Mouse (Mus musculus): ENCODE data around the gene Gcnt2.
"Not testable (repeated sequence)": the region's sequence is repeated elsewhere in the genome, so short reads cannot be mapped to it uniquely, and the experiment has no call there.

Gcnt2 gene

DNA sequence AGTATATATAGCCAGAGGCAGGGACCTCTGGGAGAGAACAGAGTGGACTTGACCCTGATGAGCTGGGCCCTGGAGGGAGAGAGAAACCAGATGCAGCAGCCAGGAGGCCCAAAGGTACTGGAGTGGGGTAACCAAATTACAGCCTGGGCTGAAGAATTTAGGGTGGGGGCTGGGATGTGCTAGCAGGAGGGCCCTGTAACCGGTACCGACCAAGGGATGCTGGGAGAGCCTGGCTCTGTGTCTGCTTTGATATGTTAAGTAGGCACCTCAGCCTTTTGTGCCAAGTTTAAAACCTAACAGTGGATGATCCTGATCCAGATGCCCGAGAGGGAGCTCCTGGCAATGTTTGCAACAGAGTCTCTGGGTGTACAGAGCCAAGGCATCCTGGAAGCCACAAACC lies 84.8 kb downstream of the Gcnt2 start:
- no peak for DNase-seq

DNA sequence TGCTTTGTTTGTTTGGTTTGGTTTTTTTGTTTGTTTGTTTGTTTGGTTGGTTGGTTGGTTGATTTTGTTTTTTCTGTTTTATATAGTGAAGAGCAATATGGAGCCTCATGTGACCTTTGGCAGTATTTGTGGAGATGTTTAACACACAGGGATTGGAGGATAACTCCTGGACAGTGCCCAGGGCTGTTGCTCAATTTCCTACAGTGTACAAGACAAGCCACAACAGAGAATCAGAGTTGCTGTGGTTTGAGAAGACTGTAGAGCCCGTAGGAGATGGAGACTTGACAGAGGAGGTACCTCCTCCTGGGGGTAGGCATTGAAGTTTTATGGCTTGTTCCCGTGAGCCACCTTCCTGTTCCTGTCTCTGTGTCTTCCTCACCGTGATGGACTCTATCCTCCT lies 87.0 kb downstream of the Gcnt2 start:
- DNase-seq, result no peak

DNA sequence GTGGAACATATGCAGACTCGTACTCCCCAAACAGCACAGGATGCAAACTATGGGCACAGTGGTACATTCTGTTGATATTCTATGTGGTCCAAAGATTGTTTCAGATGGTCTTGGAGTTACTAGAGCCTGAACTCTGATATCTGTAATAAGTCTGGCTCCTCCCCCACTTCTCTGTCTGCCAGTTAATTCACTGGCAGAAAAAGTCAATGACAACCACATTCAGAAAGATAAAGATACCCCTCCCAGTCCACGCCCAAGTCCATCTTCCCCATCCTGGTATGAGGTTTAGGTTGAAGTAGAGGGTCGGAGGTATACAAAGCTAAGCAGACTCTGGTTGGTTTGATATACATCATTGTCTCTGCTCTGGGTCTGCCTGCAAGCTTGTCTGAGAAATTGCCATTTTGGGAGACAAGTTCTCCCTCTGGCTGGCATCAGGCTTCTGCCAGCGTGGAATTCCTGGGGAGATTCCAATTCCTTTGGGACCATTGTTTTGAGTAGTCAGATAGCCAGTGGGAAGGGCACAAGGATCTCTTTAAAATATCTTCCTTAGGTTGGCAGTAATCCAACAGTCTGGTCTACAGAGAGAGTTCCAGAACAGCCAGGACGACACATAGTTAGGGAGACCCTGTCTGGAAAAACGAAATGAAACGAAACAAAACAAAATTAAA lies 88.1 kb downstream of the Gcnt2 start:
- DNase-seq, result peak; percentile 3 to 4

DNA sequence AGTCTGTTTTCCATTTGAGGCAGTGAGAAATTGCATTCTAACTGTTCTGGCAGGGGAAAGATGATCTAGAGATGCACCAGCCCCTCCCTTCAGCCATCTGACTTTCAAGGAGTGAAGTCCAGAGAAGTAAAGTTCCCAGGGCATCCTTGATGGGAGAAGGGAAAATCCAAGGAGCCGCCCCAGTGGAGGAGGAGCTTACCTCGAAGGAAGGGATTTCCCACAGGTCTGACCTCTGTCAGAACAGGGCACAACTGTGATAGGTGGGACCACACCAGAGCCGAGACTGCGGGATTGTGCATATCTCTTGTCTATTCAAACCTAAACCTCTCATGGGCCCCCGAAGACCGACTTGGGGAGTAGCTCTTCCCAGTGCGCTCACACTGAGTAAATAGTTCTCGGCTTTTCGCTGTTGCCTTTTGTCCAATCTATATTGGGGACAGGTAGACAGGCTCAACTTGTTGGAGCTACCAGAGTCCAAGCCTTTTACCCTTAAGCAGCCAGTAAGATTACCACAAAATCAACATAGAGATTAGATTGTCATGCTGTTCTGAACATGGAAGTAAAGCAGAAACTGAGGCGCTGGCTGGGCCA lies 91.9 kb downstream of the Gcnt2 start:
- DNase-seq, result no peak

DNA sequence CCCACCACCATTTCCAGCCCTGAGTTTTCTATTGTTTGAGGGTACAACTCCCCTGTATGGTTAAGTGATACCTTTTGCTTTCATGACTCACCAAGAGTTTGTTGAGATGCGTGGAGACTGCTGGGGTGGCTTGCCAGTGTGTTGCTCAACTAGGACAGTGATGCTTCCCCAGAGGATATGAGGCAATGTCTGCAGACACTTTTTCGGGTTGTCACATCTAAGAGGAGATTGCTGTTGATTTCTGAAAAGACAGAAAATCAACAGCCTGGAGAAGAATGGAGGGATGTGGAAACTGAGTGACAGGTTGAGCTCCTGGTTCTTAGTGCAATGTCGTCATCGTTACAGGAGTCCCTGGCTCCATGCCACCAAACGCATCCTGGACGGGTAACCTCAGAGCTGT lies 93.7 kb downstream of the Gcnt2 start:
- peak; percentile 14 to 23 for DNase-seq

DNA sequence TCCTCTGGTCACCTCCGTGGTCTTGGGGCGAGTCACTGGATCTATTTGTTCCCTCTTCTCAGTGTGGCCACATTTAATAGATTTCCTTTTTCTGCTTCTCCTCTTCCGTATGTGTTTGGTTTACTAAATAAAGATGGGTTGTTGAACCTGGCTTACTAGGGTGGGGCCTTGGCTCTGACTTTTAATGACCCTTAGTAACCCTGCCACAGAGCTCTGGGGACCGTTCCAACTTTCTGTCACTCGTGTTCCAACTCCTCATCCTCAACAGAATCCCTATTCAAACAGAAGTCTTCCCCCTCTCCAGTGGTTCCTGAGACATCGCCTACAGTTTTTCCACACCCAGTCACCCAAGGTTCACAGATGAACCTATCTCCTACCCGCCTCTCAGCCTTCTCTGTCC lies 96.2 kb downstream of the Gcnt2 start:
- DNase-seq, result no peak

DNA sequence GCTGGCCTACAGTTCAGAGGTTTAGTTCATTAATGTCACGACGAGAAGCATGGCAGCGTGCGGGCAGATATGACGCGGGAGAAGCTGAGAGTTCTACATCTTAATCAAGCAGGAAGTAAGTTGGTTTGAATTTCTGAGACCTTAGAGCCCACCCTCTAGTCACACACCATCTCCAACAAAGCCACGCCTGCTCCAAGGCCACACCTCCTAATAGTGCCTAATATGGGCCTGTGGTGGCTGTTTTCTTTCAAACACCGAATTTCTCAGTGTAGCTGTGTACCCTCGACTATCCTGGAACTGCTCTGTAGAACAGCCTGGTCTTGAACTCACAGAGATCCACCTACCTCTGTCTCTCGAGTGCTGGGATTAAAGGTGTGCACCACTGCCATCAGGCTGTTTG lies 108.1 kb downstream of the Gcnt2 start:
- no peak for DNase-seq

DNA sequence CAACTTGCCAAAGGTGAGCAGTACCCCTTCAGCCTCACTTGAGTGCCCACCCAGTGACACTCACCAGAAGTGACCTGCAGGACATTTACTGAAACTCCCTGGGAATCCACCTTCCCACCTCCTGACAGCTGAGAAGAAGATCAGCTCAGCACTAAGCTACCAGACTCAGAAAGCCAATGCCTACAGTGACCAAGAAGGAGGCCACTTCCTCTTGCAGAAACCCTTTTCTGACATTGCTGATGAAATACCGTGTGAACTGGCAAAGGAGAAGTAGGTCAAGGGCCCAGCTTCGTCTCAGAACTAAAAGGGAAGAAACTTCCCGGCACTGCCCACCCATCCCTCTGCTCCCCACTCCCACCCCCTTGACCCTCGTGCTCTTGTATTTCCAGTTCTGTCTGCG lies 109.0 kb downstream of the Gcnt2 start:
- DNase-seq, result no peak

DNA sequence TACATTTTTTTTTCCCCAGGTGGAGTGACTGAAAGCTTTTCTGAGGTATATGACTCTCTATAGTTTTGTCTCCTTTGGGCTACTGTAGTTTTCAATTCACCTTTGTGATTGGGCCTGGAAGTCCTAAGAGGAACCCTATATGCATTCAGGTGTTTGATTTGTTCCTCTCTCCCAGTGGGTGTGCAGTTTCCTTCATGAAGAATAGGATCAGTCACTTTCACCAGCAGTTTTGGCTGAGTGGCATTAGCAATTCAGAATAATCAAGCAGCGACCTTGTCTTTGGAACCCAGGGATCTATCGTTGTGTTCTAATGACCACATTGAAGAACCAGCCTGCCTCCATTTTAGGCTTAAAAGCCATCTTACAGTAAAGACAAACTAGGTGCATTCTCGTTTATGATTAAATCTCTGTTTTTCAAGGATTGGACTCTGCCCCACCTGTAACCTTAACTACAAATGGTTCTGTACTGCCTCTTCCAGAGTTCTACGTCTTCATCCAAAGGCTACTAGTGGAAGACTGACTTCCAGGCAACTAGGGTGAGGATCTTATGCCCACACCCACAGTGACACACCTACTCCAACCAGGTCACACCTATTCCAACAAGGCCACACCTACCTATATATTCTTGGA lies 110.3 kb downstream of the Gcnt2 start:
- DNase-seq, result no peak

DNA sequence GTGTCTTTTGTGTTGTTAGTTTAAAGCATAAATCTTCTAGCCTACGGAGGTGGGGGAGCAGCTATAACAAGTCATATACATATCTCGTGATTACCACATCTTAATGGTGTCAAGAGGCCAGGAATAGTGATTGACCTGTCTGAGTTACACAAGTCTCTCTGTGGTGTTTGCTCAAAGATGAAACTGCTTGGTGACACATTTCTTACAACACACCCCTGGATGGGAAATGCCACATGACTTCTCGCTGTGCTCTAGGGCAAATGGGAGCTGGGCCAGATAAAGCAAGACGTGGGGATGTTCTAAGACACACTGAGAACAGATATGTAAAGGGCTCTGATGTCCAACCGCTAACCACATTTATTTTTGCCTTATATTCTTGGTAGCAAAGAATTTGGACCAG lies 111.7 kb downstream of the Gcnt2 start:
- no peak for DNase-seq

DNA sequence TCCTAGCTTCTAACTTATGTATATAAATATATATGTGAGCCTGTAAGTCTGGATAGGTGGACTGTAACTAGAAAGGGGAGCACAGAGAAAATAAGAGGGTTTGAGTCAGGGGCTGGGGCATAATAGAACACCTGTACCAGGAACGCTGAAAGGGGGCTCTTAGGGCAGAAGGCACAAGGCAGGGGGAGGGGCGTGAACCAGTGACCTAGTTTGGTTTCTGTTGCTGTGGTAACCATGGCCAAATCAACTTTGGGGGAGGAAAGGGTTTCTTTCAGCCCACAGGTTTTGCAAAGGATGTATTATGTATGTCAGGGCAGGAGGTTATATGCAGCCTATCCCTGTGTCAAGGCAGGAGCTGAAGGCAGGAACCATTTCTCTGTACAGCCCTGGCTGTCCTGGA lies 112.3 kb downstream of the Gcnt2 start:
- DNase-seq, result no peak

DNA sequence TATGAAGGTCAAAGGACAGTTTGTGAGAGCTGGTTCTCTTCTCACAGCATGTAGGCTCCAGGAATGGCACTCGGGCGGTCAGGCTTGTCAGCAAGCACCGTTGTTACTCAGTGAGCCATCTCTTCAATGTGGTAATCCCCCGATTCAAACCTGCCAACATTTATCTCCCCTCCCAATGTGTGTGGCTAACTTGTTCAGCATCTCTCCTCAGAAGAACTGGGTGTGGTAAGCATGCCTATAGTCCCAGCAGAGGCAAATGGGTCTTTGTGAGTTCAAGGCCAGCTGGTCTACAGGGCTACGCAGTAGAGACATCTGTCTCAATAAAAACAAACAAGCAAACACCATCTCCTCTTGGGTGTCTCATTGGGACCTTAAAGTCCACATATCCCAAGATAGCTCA lies 113.4 kb downstream of the Gcnt2 start:
- no peak for DNase-seq

DNA sequence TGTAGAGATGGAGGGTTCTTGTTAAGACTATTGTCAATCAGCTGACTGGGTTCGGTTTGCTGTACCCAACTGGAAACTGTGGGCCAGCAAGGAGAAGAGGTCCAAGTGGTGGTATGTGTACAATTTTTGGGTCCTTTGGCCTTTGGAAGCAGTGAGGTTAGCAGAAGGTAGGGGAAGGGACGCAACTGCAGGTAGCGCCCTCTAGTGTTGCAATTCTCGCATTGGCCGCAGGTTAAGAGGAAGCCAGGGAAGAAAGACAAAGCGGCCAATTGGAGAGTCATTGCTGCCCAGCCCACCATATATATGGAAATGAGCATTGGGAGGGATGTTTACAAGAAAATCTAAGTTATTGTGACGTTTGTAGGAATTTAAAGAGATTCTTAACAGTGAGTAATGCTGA lies 118.1 kb downstream of the Gcnt2 start:
- DNase-seq, result peak; percentile 54 to 65

DNA sequence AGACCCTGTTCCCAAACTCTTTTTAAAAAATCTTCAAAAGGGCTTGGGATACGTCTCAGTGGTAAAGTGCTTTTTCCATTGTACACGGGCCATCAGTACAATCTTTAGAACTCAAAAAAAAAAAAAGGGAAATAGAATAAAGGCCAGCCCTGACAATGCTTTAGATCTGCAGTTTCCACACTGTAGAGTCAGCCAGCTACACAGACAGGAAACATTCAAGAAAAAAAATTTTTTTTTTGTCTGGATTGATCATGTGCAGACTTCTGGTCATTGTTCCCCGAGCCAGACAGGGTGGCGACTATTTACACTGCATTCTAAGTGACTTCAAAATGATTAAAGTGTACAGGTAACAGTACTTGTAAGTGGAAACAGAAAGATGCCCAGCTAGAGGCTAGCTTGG lies 119.1 kb downstream of the Gcnt2 start:
- DNase-seq, result no peak

DNA sequence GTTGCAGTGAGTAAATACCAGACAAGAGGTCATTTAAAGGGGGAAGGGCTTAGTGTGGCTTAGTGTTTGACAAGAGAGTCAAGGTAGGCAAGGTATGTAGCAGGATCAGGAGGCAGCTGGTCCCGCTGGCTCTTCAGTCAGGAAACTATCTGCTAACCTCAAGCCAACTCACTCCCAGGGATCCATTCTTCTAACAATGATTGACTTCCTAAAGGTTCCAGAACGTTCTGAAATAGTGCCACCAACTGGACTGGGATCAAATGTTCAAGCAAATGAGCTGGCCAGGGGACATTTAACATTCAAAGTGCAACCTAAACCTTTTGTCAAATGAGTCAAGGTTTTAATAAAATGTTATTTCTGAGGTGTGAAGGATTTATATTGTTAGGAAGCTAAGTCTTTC lies 119.8 kb downstream of the Gcnt2 start:
- DNase-seq, result no peak

DNA sequence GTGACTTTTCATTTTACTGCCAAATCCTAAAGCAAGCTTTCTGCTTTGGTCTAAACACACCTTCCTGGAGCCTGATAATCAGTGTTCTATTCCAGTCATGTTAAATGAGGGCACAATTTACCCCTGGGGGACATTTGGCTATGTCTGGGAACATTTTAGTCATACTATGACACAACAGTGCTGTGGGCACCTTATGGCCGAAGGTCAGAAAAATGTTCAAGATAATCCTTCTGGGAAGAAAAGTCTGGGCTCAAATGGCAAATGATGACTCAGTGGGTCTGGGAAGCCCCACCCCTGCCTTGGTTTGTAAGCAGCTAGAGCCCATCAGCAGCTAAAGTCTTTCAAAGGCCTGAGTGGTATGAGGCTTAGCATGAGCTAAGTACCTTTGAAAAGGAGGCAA lies 123.2 kb downstream of the Gcnt2 start:
- DNase-seq, result no peak

DNA sequence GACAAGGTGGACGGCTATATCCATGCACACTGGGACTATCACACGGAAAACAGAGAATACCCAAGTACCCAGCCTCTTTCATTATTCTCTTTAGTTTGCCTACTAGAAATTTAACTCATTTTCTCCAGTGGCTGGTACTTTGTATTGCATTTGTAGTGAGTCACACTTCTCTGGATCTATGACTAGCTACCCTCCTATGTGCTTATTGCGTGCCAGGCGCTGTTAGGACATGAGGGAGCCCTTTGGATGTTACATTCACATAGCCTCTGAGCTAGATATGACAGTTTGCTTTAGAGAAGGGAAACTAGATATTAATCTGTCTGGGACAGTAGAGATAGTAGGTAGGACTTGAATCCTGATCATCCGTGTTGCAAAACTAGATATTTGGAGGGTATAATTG lies 126.5 kb downstream of the Gcnt2 start:
- DNase-seq, result no peak

DNA sequence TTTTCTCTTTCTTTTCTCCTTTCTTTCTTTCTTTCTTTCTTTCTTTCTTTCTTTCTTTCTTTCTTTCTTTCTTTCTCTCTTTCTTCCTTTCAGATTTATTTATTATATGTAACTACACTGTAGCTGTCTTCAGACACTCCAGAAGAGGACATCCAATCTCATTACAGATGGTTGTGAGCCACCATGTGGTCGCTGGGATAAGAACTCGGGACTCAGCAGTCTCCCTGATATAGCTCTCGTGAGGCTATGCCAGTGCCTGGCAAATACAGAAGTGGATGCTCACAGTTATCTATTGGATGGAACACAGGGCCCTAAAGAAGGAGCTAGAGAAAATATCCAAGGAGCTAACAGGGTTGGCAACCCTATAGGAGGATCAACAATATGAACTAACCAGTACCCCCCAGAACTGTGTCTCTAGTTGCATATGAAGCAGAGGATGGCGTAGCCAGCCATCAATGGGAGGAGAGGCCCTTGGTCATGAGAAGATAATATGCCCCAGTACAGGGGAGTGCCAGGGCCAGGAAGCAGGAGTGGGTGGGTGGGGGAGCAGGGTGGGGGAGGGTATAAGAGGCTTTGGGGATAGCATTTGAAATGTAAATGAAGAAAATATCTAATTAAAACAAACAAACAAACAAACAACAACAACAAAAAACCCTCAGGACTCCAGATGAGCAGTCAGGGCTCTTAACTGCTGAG lies 128.2 kb downstream of the Gcnt2 start:
- not testable (repeated sequence) for DNase-seq

DNA sequence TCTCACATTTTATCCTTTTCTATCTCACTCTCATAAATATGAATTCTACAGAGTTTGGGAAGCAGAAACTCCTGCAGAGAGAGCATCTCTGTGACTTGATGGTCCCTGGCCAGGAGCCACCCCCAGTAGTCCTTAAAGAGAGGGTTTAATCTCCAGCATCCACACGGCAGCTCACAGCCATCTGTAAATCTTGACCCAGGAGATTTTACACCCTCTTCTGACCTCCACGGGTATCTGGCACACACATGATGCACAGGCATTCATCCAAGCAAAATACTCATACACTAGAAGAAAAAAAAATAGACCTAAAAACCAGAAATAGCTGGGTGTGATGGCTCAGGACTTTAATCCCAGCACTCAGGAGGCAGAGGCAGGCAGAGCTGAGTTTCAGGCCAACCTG lies 128.9 kb downstream of the Gcnt2 start:
- DNase-seq, result no peak

DNA sequence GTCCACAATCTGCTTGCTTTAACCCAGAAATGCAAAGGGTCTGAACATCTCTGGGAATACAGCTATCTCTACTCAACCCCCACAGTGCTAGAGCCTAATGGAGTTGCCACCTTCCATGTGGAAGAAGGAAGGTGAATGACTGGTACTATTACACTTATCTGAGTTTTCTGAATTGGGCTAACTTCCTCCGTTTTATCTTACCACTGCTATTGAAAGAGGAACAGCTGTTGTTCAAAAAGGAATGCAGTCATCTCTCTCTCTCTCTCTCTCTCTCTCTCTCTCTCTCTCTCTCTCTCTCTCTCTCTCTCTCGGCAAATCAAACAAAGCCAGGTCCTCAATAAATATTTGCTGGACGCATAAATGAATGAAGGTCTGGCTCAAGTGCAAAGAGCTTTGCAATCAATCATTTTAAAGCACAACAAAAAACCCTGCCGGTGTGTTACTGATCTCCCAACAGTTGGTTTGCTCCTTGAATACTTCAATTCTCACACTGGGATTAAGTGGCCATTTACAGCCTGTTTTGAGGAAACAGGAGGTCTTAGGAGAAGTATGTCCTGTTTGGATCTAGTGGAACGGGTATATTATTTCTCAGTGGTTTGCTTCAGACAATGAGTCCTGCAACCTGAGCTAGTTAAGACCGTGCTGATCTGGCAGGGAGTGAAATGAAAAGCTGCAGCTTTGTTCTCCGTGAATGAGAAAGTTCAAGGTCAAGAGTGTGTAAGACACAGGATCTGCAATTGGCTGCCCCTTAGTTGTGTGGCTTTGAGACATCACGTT lies 135.1 kb downstream of the Gcnt2 start:
- DNase-seq, result no peak

DNA sequence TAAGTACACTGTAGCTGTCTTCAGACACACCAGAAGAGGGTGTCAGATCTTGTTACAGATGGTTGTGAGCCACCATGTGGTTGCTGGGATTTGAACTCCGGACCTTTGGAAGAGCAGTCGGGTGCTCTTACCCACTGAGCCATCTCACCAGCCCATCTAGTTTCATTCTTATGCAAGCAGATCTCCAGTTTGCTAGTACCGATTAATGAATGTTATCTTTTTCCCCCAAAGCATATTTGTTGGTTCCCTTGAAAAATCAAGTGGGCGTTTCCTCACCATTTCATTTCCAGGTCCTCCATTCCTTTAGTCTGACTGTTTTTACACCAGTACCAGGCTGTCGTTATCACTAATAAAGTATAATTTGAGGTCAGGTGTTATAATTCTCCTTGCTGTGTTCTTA lies 139.0 kb downstream of the Gcnt2 start:
- DNase-seq, result not testable (repeated sequence)

DNA sequence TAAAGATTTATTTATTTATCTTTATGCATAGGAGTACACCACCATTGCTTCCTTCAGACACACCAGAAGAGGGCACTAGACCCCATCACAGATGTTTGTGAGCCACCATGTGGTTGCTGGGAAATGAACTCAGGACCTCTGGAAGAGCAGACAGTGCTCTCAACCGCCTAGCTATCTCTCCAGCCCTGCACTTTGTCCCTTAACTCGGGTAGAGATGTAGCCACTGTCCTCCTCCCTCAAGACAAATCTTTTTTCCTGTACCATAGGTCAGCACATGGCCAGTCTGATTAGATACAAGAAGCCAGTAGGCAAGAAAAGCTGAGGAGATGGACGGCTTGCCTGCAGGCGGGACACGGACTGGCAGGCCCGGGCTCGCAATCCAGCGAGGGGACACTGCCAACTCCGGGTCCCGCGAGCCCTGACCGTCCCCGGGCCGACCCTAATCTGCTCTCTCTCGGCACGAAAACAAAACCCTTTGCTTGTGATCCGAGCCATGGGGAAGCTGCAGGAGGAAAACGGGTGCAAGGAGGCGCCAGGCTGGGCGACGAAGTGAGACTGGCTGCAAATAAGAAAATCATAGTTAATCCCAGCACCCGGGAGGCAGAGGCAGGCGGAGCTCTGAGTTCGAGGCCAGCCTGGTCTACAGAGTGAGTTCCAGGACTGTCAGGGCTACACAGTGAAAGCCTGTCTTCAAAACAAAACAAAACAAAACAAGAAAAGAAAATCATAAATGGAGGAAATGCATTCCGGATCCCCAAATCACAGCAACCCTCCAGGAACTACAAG lies 140.8 kb downstream of the Gcnt2 start:
- peak; percentile 66 to 75 for DNase-seq

Data from cerebellum, postnatal 10 days (tissue).